Mouse (Mus musculus): ENCODE data around the gene Slc9b1. TPM values are rescaled to one million over a fixed set of nuclear protein-coding genes. Genes with fewer than 3 reads are reported as not detected.

The Slc9b1 gene
- polyA plus RNA-seq, 1 experiment from 2014 or later: not detected

DNA sequence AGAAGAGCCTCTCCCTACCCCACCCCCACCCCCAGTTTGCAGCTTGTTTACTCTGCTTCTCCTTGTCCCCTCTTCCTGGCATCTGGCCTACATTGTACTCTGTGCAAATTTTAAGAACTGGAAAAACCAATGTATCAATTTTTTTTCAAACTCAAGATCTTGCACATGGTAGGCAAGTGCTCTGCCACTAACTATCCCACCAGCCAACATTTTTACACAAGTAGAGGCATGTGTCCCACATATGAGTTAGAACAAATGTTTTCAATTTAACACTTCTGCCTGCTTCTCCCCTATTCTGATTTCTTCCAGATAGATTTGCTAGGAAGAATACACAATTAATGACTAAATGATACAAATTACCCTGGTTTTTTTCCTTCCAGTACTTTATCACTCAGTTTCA lies 49.3 kb downstream of the Slc9b1 start:
- Histone ChIP-seq H3K4me1 (ENCODE audit: control insufficient read depth, insufficient read depth, low read length) (0 out of 2 replicates have a peak, but pooled peaks cover 4% of the 10 kb centered on the region), H3K36me3 (ENCODE audit: control insufficient read depth, insufficient read depth, low read length) (no peaks in the 10 kb centered on the region), H3K27ac (ENCODE audit: low read depth, low read length) (no peak overlapping the region), H3K9me3 (replicated peaks; ENCODE audit: control insufficient read depth, low read length) (no peaks in the 10 kb centered on the region), H3K4me2 (ENCODE audit: low read length) (no peak overlapping the region), H3K9ac (ENCODE audit: low read length) (no peak overlapping the region), H3K4me3 (ENCODE audit: low read depth, low read length) (no peak overlapping the region), H3K27me3 (replicated peaks; ENCODE audit: control insufficient read depth, insufficient read depth, low read length) (no peaks in the 10 kb centered on the region)
- no peak for ATAC-seq
- no peak for DNase-seq (ENCODE audit: low spot score)

DNA sequence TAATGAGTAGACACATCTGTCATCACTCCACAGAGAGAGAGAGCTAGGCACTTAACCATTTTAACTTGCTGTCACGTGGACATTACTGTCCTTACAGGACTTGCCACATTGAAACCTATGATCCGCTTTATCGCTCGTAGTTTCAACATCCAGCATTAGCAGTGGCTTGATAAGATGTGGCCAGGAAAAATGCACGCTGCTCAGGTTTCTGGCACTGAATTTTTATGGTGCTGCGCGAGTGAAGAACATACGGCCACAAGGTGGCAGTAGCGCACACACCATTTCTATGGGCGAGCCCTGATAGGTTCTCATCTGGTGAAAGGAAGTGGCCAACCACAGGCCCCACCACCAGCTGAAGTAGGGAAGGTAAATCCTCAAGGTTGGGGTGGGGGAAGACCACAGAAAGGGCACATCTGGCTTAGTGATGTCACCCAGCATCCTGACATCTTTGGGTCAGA lies 54.4 kb downstream of the Slc9b1 start:
- Histone ChIP-seq H3K36me3 (ENCODE audit: control insufficient read depth, insufficient read depth, low read length) (peaks cover 14% of the 10 kb centered on the region; the same call in 1 of the 2 replicates), H3K4me3 (ENCODE audit: low read depth, low read length) (no peak overlapping the region), H3K9ac (ENCODE audit: low read length) (no peak overlapping the region), H3K9me3 (replicated peaks; ENCODE audit: control insufficient read depth, low read length) (no peaks in the 10 kb centered on the region), H3K4me2 (ENCODE audit: low read length) (no peak overlapping the region), H3K4me1 (ENCODE audit: control insufficient read depth, insufficient read depth, low read length) (peaks cover 7% of the 10 kb centered on the region; the same call in 1 of the 2 replicates), H3K27me3 (replicated peaks; ENCODE audit: control insufficient read depth, insufficient read depth, low read length) (no peaks in the 10 kb centered on the region), H3K27ac (ENCODE audit: low read depth, low read length) (no peak overlapping the region)
- peak; percentile 84 for ATAC-seq
- WGBS: 14% methylated on average over 10 of the region's 10 CpGs
- DNase-seq (ENCODE audit: low spot score): peak; percentile 91

DNA sequence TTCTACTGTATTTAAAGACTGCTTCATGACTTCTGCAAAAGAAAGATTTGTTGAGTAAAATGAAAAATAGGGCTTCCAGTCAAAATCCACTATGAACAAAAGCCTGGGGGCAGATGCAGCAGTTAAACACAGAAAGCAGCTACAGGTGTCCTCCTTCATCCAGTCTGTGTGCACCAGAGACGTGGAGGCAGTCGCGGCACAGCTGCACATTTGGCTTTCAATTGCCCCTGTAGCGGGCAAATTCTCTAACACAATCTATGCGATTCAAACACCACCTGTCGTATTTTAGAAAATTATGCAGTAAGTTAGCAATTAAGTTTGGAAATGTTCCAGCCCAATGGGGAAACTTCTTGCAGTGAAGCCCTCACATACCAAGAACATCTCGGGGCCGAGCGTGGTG lies 55.4 kb downstream of the Slc9b1 start:
- no peaks in the 10 kb centered on the region for H3K27me3 ChIP-seq (replicated peaks; ENCODE audit: control insufficient read depth, insufficient read depth, low read length)
- ATAC-seq (0 out of 2 replicates have a peak, but pooled peaks have one; percentile 35), DNase-seq (ENCODE audit: low spot score) (peak; percentile 39)
- no peak overlapping the region for H3K4me2 ChIP-seq (ENCODE audit: low read length)
- 71% methylated on average over 9 of the region's 9 CpGs for WGBS
- peaks cover 7% of the 10 kb centered on the region; the same call in 1 of the 2 replicates for H3K4me1 ChIP-seq (ENCODE audit: control insufficient read depth, insufficient read depth, low read length)
- H3K4me3 ChIP-seq (ENCODE audit: low read depth, low read length): no peak overlapping the region
- H3K36me3 ChIP-seq (ENCODE audit: control insufficient read depth, insufficient read depth, low read length): peaks cover 15% of the 10 kb centered on the region; the same call in 1 of the 2 replicates
- no peak overlapping the region for H3K9ac ChIP-seq (ENCODE audit: low read length)
- H3K27ac ChIP-seq (ENCODE audit: low read depth, low read length): no peak overlapping the region
- H3K9me3 ChIP-seq (replicated peaks; ENCODE audit: control insufficient read depth, low read length): no peaks in the 10 kb centered on the region

DNA sequence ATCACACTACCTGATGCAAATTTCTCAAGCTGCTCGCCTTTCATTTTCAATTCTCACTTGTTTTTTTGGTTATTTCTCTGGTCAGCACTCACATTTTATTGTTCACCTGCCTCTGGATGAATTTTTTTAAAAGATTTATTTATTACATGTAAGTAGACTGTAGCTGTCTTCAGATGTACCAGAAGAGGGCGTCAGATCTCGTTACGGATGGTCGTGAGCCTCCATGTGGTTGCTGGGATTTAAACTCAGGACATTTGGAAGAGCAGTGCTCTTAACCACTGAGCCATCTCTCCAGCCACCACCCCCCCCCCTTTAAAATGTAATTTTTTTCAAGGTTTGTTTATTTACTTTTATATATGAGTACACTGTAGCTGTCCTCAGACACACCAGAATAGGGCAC lies 56.0 kb downstream of the Slc9b1 start:
- Histone ChIP-seq H3K36me3 (ENCODE audit: control insufficient read depth, insufficient read depth, low read length) (peaks cover 15% of the 10 kb centered on the region; the same call in 1 of the 2 replicates), H3K4me1 (ENCODE audit: control insufficient read depth, insufficient read depth, low read length) (peaks cover 7% of the 10 kb centered on the region; the same call in 1 of the 2 replicates), H3K9me3 (replicated peaks; ENCODE audit: control insufficient read depth, low read length) (no peaks in the 10 kb centered on the region), H3K27ac (ENCODE audit: low read depth, low read length) (no peak overlapping the region), H3K9ac (ENCODE audit: low read length) (no peak overlapping the region), H3K4me2 (ENCODE audit: low read length) (no peak overlapping the region), H3K4me3 (ENCODE audit: low read depth, low read length) (no peak overlapping the region), H3K27me3 (replicated peaks; ENCODE audit: control insufficient read depth, insufficient read depth, low read length) (no peaks in the 10 kb centered on the region)
- ATAC-seq: no peak
- DNase-seq (ENCODE audit: low spot score): no peak
- 77% methylated on average over 5 of the region's 5 CpGs for WGBS

DNA sequence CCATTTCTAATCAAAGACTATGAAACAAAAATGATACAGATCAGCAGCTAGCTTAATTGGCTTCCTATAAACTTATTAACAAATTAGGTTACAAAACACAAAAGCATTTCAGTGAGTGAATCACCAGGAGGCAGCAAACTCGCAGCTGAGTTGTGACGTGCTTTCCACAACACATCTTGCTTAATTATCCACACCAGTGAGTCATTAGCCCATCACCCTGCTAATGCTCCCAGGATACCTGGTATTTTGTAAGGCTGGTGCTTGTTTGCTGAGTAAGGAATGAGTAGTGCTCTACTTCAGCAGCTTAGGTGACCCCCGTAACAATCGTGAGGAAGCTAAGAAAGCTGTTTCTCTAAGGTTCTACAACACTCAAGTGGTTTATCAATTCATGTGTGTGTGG lies 56.8 kb downstream of the Slc9b1 start:
- H3K4me1 ChIP-seq (ENCODE audit: control insufficient read depth, insufficient read depth, low read length): peaks cover 7% of the 10 kb centered on the region; the same call in 1 of the 2 replicates
- H3K27ac ChIP-seq (ENCODE audit: low read depth, low read length): no peak overlapping the region
- no peaks in the 10 kb centered on the region for H3K27me3 ChIP-seq (replicated peaks; ENCODE audit: control insufficient read depth, insufficient read depth, low read length)
- DNase-seq (ENCODE audit: low spot score) (no peak), ATAC-seq (no peak)
- whole genome bisulfite sequencing: 52% methylated on average over 4 of the region's 4 CpGs
- H3K9me3 ChIP-seq (replicated peaks; ENCODE audit: control insufficient read depth, low read length): no peaks in the 10 kb centered on the region
- H3K4me2 ChIP-seq (ENCODE audit: low read length): no peak overlapping the region
- H3K4me3 ChIP-seq (ENCODE audit: low read depth, low read length): no peak overlapping the region
- H3K9ac ChIP-seq (ENCODE audit: low read length): no peak overlapping the region
- H3K36me3 ChIP-seq (ENCODE audit: control insufficient read depth, insufficient read depth, low read length): peaks cover 15% of the 10 kb centered on the region; the same call in 1 of the 2 replicates

DNA sequence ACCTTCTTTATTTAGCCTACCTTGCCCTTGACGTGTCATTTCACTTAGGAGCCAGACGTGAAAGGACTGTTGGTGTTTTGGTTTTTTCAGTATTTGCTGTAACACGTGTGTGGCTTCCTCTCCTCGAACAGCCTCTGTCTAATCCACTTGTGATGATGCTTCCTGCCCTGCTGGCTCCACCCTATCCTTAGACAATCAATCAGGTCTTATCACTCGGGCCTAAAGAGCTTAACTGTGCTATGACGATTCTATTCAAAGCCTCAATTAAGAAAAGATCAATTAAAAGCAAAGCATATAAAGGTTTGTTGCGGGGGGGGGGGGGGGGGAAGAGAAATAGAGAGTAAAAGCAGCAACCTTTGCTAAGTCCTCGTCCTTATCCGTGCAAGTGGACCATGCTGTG lies 59.5 kb downstream of the Slc9b1 start:
- no peaks in the 10 kb centered on the region for H3K9me3 ChIP-seq (replicated peaks; ENCODE audit: control insufficient read depth, low read length)
- no peak overlapping the region for H3K27ac ChIP-seq (ENCODE audit: low read depth, low read length)
- no peak overlapping the region for H3K4me3 ChIP-seq (ENCODE audit: low read depth, low read length)
- H3K4me2 ChIP-seq (ENCODE audit: low read length): no peak overlapping the region
- peaks cover 3% of the 10 kb centered on the region; the same call in 1 of the 2 replicates for H3K4me1 ChIP-seq (ENCODE audit: control insufficient read depth, insufficient read depth, low read length)
- 75% methylated on average over 8 of the region's 9 CpGs for WGBS
- H3K36me3 ChIP-seq (ENCODE audit: control insufficient read depth, insufficient read depth, low read length): peaks cover 25% of the 10 kb centered on the region; the same call in 1 of the 2 replicates
- ATAC-seq (no peak), DNase-seq (ENCODE audit: low spot score) (no peak)
- no peak overlapping the region for H3K9ac ChIP-seq (ENCODE audit: low read length)
- H3K27me3 ChIP-seq (replicated peaks; ENCODE audit: control insufficient read depth, insufficient read depth, low read length): no peaks in the 10 kb centered on the region

DNA sequence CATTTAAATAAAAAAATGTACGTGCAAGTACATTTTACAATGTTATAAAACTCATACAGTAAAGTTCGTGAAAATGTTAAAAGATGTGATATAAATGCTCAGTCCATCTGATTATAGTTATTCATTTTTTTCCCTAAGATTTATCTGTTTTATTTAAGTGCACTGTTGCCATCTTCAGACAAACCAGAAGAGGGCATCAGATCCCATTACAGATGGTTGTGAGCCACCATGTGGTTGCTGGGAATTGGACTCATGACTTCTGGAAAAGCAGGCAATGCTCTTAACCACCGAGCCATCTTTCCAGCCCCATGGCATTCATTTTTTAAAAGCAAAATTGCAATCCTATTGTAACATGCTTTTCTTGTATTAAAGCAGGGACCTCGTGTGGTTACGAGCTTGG lies 61.4 kb downstream of the Slc9b1 start:
- H3K27ac ChIP-seq (ENCODE audit: low read depth, low read length): no peak overlapping the region
- no peak overlapping the region for H3K9ac ChIP-seq (ENCODE audit: low read length)
- no peaks in the 10 kb centered on the region for H3K4me1 ChIP-seq (ENCODE audit: control insufficient read depth, insufficient read depth, low read length)
- no peaks in the 10 kb centered on the region for H3K9me3 ChIP-seq (replicated peaks; ENCODE audit: control insufficient read depth, low read length)
- H3K4me2 ChIP-seq (ENCODE audit: low read length): no peak overlapping the region
- H3K4me3 ChIP-seq (ENCODE audit: low read depth, low read length): no peak overlapping the region
- 97% methylated on average over 5 of the region's 5 CpGs for WGBS
- DNase-seq (ENCODE audit: low spot score) (no peak), ATAC-seq (no peak)
- no peaks in the 10 kb centered on the region for H3K27me3 ChIP-seq (replicated peaks; ENCODE audit: control insufficient read depth, insufficient read depth, low read length)
- H3K36me3 ChIP-seq (ENCODE audit: control insufficient read depth, insufficient read depth, low read length): peaks cover 25% of the 10 kb centered on the region; the same call in 1 of the 2 replicates

DNA sequence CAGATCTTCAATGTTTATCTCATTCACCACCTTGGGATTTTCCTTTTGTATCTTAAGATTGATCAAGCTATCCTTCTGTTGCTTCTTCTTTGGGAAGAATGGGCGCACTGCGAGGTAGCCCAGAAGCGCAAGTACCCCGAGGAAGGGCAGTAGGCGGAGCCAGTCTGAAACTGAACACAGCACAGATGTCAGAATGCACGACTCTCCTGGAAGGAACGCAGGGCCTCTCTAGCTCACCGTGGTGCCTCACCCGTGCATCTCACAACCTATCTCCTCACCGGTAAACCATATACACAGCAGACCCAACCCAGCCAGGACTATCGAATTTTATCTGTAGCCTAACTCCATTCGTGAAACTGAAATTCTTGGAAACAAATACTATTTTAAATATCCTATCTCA lies 63.2 kb downstream of the Slc9b1 start:
- DNase-seq (ENCODE audit: low spot score): no peak
- WGBS: 96% methylated on average over 12 of the region's 12 CpGs
- no peak overlapping the region for H3K4me3 ChIP-seq (ENCODE audit: low read depth, low read length)
- peaks cover 21% of the 10 kb centered on the region; the same call in 1 of the 2 replicates for H3K36me3 ChIP-seq (ENCODE audit: control insufficient read depth, insufficient read depth, low read length)
- ATAC-seq: no peak
- H3K27me3 ChIP-seq (replicated peaks; ENCODE audit: control insufficient read depth, insufficient read depth, low read length): no peaks in the 10 kb centered on the region
- no peak overlapping the region for H3K9ac ChIP-seq (ENCODE audit: low read length)
- H3K4me2 ChIP-seq (ENCODE audit: low read length): no peak overlapping the region
- H3K27ac ChIP-seq (ENCODE audit: low read depth, low read length): no peak overlapping the region
- H3K4me1 ChIP-seq (ENCODE audit: control insufficient read depth, insufficient read depth, low read length): no peaks in the 10 kb centered on the region
- no peaks in the 10 kb centered on the region for H3K9me3 ChIP-seq (replicated peaks; ENCODE audit: control insufficient read depth, low read length)

DNA sequence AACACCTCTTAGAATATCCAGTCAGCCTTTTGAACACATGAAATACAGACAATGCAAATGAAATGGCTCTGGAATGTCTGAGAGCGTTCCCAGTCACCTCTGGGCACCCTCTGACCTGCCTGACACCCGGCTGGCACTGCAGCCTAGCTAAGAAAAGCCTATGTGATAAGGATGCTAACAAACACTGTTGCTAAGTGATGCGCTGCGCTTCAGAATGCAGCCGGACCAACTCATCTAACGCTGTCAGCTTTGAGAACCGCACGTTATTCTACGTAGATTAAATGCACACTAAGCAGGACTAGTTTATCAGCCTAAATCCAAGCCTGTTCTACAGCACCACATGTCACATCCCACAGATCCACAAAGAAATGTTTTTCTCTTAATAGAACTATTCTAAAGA lies 64.0 kb downstream of the Slc9b1 start:
- Histone ChIP-seq H3K9ac (ENCODE audit: low read length) (no peak overlapping the region), H3K36me3 (ENCODE audit: control insufficient read depth, insufficient read depth, low read length) (peaks cover 20% of the 10 kb centered on the region; the same call in 1 of the 2 replicates), H3K4me1 (ENCODE audit: control insufficient read depth, insufficient read depth, low read length) (no peaks in the 10 kb centered on the region), H3K27me3 (replicated peaks; ENCODE audit: control insufficient read depth, insufficient read depth, low read length) (no peaks in the 10 kb centered on the region), H3K27ac (ENCODE audit: low read depth, low read length) (no peak overlapping the region), H3K4me2 (ENCODE audit: low read length) (no peak overlapping the region), H3K9me3 (replicated peaks; ENCODE audit: control insufficient read depth, low read length) (no peaks in the 10 kb centered on the region), H3K4me3 (ENCODE audit: low read depth, low read length) (no peak overlapping the region)
- DNase-seq (ENCODE audit: low spot score) (no peak), ATAC-seq (no peak)
- 73% methylated on average over 9 of the region's 9 CpGs for WGBS
